Mouse (Mus musculus) activated CD4-positive, CD25-positive, alpha-beta regulatory T cell, adult 4 months (primary cell): Measurements from ENCODE around the gene Ankrd22. TPM values are rescaled to one million over a fixed set of nuclear protein-coding genes. Genes with fewer than 3 reads are reported as not detected.

Experiments
- ATAC-seq: one replicate; pipeline ENCODE4 v1.8.0; 2017
- polyA plus RNA-seq, 2 experiments: library from polyadenylated mRNA; unstranded; fragments of 100-300 nt; shearing (Covaris generic); gene quantifications; one replicate each; pipeline ENCODE4 v1.2.1; 2017

The Ankrd22 gene
- polyA plus RNA-seq, 2 experiments from 2014 or later: not detected

DNA sequence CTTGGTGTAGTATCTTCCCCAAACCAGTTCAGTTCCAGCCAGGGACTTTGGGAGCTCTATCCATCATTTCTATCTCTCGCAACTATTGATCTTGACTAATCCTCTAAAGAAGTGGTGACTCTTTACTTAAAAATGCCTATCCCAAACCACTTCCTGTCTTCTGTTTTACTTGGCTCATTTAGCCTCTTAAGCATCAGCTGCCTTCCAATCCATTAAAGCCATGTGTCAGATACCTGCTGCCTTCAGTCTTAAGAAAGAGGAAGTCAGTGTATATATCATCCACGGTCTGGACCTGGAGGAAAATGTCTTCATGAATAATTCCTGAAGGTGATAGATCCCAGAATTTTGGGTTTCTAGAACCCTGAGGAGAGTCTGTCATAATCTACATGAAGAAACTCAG lies 14.5 kb upstream of the Ankrd22 start:
- ATAC-seq: no peak

DNA sequence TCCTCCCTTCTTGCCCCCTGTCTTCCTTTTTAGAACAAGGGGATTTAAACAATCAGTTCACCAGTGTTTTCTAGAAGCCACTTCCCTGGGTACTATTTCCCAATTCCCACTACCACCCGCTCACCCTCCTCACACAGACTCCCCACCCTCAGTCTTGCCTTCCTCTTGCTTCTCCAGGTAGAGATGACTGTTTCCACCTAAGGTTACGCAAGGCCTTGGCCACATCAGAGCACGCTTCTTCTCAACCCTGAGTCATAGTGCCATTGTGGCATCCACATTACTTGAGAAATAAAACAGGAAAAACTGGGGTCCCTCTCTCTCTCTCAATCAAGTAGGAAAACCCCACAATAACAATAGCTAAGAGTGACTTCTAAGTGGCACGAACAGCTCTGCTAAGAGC lies 13.3 kb upstream of the Ankrd22 start:
- no peak for ATAC-seq

DNA sequence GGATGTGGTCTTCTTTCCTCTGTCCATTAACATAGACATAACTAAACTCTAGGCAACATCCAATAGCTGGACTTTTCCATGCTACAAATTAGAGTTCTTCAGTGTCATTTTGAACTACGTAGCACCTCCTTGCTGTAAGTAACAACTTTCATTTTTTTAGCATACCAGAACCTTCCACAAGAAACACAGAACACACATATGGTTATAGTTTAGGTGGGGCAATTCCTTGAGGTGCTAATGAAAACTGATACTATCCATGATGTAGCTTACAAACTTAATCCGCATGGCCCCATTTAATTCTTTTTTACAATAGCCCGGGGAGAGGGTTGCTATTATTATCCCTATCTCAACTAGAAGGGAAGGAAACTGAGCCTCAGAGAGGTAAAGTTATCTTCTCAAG lies 8.2 kb upstream of the Ankrd22 start:
- ATAC-seq: no peak

DNA sequence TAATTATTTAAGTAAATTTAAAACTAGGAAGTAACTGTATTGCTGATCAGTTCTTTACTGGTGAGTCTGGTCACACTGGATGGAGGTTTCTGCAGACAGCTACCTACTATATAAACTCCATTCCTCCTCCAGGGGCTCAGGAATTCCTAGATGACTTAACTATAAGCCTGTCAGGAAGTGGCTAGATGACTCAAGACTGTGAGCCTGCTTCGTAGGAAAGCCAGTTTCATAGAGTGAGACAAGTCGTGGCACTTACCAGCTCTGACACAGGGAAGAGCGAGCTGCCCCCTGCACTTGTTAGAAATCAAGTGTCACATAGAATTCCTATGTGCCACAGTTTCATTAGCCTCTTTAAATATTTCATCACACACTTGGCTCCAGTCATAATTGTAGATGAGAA lies 5.3 kb upstream of the Ankrd22 start:
- no peak for ATAC-seq

DNA sequence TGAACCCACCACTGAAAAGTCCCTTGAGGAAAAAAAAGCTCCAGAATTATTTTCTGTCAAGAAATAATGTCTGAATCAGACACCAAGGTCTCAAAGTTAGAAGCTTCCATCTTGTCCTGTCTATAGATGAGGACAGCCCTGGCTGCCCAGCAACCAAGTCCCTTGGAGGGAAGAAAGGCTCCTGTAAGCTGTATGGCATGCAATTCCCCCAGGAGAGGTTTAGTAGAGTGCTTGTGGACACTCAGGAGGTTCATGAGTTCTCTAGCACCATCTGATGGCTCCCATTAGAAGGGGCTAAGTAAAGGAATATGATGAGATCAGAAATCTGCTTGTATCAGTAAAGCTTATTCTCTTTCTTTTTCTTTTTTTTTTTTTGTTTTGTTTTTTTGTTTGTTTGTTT lies 3.3 kb upstream of the Ankrd22 start:
- ATAC-seq: no peak

DNA sequence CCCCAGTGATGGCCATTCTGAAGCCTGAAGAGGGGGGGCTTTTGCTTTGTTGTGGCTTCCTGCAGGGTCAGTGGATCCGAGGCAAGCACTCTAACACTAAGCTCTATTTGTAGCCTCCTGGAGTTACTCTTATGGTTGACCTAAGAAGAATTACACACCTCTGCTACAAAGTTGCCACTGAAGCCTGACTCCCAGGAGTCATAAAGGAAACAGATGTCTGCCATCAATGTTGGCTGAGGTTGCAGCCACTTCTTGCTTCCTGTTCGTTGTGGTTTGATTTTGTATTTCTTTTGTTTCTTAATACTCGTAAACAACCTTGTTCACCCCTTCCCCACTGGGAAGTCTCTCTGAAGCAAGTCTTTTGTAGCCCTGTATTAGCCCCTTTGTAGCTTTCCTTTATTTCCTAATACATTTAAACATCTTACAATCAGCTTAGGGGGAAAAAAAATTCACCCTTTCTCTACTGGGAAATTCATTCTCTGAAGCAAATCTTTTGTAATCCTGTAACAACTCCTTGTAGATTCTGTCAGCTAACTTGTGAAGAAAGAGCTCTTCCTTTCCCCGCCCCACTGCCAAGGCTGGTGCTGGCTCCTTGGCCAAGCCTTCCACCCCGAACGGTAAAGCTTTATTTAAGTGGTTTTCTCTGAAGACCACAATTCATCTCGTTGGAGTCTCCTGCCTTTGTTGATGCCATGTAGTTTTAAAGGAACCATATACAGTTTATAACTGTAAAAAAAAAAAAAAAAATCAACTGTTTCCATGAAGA lies 2.2 kb upstream of the Ankrd22 start:
- peak; percentile 65 for ATAC-seq

DNA sequence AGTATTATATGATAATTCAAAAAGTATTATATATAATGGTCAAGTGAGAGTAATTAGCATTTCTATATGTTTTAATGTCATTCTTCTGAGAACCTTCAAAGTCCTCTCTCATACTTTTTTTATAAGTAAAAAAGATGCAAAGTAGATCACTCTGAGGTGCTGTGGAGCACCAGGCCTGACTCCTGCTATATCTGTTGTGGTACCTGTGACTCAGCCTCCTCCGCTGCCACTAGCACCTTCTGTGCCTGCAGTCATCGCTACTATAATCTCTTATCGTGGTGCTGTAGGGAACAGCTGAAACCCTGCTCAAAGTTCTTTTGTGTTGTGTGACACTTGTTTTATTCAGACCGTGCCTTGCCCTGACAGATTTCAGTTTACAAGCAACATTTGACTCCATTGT lies 533 bp upstream of the Ankrd22 start:
- no peak for ATAC-seq

DNA sequence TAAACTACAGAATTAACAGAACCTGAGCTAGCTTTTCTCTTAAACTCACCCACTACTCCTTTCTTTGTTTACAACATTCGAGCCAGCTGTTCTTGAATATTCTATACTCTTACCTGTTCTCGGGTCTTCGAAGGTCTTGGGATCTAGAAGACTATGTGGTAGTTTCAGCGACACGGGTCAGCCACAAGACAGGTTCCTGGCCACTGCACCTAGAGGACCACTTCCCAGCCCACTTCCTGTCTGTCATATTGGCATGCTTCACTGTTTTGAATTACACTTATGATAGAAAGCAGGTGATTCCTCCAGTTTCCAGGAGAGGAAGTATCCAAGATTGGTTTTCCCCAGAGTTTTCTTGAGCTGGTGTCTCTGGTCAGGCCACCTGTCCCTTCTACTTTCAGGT lies 3.2 kb downstream of the Ankrd22 start:
- ATAC-seq: no peak

DNA sequence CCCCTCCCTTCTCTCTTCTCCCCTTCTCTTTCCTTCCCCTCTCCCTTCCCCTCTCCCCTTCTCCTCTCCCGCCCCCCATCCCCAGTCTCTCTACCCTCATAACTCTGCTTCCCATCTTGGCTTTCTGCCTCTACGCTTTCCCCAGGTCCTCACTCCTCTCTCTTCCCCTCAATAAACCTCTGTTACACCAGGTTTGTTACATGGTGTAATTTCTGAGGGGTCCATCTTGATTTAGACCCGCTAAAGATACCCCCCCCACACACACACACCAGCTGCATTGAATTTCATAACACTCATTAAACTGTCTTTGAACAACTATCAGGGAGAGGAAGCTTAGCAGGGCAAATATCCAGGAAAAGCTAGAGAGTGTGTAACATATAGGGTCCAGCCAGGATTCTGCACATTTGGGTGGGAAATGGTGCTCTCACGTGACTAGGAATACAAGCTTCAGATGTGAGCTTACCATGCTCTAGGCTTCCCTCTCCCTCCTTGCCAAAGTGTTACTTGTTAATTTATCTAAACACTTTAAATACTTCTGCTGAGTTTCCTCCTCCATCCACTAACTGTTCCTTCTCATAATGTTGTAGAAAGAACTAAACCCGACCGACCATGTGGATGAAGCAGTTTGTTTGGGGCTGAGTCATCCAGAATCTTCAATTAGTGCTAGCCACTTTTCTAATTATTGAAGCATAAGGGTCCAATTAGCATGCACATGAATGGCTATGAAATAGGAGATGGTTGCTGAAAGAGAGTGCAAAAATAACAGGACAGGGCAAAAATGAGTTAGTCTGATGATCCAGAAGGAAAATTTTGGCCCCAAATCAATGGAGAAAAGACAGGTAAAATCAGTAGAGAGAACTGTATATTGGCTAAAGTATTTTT lies 12.3 kb downstream of the Ankrd22 start:
- ATAC-seq: no peak

DNA sequence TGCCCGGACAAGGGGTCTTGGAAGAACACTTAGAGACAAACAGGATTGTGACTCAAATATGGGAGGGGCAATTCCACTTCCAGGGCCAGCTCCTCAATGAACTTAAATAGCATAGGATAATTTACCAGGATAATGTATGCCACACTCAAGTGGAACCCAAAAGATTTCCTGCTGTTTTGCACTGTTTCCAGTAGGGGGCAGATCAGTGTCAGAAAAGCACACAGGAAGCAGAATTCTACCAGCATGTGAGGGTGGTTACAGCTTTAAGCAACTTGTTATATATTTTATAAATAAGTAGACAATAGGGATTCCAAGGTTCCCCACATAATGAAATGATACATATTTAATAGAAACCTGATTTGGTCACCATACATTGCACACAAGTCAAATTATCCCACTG lies 13.9 kb downstream of the Ankrd22 start:
- ATAC-seq: peak; percentile 78

DNA sequence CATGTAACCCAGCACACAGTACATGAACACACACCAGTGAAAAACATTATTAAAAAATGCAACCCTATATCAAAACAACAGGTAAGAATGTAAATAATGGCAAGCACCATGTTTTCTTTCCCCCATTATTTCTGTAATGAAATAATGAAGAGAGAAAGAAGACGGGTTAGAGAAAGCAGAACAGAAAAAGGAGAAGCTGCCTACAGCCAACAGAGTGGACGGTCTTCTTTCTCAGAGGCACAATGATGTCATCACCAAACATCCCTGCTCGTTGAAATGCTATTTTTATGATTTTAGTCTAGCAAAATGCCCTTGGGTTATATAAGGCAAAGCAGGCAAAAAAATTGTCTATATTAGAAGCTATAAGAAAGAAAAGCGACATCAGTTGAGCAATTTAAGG lies 17.4 kb downstream of the Ankrd22 start:
- no peak for ATAC-seq

DNA sequence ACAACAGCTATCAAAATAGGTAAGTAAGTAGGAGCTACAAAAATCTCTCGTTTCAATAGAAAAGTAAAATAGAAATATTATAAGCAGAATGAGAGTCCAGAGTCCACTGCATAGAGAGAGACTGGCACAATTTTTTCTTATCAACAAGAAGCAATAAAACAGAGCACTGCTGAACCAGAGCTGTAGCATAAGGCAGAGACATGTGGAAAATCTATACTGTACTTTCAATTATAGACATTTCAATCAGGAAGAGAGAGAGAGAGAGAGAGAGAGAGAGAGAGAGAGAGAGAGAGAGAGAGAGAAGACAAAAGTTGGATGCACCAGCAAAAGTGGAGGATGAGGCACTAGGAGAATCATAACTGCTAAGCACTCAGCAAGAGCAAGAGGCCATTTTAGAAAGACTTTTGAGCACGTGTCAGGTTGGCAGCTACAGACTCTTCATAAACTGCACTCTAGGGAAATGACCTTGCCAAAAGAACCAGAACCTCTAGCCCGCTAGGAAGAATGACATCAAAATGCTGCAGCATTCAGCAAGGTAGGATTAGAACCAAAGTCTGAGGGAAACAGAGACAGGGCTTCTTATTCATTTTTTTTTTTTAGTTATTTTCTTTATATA lies 26.3 kb downstream of the Ankrd22 start:
- no peak for ATAC-seq

DNA sequence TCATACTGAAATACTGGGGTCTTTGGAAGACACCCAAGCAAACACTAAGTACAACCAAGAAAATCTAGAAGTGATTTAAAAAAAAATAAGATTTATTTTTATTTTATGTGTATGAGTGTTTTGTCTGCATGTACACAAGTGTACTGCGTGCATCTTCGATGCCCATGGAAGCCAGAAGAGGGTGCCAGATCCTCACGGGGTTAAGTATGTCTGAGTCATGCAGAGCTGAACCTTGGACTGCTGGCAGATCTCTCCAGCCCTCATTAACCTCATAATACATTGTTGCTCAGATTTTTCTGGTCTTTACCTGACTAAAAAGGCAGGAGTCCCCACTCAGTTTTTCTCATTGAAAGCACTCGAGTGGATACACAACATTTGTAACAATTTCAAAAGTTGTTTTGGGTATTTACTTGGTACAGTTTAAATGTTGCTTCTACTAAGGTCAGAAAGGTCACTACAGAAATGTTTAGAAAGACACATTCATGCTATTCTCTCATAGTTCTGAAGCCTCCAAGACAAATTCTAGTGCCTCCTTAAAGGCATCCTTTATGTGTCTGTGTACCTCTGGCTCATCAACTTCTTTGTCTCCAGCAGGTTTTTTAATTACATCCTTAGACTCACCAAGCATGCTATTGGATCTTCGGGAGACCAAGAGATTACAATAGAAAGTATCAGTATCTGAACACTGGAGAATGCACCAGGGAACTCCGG lies 27.0 kb downstream of the Ankrd22 start:
- ATAC-seq: no peak

DNA sequence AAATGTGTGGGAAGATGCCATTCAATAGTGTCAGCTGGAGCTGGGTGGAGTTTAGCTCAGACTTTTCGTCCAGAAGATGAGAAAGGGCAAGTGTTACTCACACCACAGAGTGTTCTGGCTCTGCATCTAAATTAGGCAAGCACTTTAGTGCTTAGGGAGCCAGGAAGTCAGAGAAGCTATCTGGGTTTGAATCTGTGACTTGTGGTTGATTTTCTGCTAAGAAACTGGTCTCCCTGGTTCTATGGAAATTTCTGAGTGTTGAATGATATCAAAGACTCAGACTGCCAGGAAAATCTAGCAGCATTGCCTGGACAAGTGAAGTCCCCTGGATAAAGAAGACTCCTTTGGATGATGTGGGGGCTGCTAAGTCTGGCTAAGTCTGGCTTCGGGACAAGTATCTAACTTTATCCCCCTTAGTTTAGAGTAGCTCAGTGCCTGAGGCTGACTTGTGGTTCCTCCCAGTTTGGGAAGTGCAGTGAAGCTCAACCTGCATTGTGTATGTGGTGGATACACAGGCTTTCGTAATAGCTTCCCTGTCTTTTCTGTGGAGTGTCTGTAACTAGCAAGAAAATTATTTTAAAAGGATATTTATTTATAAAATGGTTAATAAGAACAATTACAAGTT lies 45.6 kb downstream of the Ankrd22 start:
- ATAC-seq: peak; percentile 57

DNA sequence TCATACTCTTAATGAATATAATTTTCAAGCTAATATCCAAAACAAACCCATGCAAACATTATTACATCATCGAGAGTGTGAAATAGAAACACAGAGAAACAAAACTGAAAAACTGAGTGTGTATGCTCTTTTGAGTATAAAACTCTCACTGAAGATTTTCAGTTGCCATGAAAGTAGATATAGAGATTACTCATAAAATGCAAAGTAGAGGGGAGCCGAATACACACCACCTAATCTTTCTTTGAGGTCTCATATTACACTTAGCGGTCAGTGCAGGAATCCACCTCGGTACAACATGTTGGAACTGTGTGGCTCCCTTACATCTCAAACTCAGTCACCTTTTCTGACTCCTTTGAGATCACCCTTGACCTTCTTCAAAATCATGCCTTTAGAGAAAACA lies 46.2 kb downstream of the Ankrd22 start:
- ATAC-seq: no peak

DNA sequence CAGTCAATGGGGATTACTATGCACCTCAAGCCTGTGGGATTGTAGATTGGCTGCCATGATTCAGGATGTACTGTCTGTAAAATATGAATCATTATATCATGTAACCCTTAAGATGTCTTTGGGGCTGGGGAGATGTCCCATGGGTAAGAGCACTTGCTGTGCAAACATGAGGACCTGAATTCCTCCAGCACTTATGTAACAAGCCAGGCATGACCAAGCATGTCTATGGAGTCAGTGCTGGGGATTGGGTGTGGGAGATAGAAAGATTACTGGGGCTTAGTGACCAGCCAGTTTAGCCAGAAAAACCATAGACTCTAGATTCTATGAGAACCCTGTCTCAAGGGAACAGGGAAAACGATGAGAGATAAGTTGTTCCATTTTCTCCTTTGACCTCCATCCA lies 46.8 kb downstream of the Ankrd22 start:
- ATAC-seq: no peak

DNA sequence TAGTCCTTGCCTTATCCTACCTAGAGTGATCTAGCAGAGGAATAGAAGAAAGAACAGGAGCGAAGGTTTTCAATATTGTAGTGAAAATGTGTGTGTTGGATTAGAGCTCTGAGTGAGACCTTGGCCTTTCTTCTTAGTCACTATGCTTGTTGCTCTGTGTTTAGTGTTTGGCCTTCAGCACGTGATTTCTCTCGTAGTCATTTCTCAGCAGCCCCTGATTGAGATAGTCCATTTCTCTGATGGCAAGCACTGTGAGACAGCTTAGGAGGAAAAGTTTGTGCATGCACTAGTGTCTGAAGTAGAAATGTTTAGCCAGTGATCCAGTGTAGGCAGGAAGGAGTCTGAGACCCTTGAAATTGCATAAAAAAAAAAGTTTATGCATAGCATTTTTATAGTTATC lies 61.0 kb downstream of the Ankrd22 start:
- no peak for ATAC-seq

DNA sequence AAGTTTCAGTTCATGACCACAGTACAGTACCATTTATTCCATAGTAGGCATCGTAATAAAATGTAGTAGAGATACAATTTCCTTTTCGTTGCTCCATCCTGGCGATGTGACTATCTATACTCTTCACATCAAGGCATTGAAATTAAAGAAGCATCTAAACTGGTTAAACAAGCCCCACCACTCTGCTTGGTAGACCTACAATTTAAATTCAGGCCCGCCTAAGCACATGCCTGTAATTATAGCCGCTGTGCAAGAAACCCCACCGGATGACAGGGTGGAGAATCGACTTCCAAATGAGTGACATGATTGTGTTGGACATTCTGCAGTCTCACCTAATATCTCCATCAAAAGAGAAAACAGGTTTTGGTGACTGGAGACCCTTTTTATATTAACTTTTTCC lies 64.0 kb downstream of the Ankrd22 start:
- no peak for ATAC-seq

DNA sequence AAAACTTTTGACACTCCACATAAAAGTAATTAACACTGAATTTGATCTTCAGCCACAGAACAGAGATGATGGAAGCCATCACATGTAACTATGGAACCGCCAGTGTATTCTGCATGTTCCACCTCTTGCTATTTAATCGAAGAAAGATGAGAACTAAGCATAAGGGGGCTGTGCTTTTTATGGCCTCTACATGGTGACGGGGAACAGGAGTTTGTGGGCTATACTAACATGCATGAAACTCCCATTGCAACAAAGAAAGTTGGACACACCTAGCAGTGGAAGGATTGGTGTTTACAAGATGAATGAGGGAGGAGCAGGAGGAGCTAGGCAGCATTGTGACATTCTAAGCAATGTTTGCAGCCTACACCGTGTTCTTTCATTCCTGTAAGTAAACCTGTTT lies 65.2 kb downstream of the Ankrd22 start, which contains the start of gene Lipm:
Gene Lipm (plus strand): TSS at position 301 of the 400 bp plus-strand sequence.
- no peak for ATAC-seq

DNA sequence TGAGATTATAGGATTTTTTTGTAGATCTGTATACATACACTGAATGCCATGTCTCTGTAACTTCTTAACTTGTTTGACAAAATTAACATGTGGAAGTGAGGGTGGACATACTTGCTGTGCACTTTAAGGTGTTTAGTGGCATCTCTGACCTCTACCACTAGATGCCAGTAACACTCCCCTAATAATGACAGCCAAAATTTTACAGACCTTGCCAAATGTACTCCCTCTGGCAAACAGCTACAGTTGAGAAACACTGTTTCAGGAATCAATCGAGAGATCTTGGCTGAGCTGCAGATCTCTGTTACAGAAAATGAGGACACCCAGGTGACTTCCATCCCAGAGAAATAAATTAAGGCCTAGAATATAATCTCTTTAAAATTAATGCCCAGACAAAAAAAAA lies 69.6 kb downstream of the Ankrd22 start:
- ATAC-seq: no peak

DNA sequence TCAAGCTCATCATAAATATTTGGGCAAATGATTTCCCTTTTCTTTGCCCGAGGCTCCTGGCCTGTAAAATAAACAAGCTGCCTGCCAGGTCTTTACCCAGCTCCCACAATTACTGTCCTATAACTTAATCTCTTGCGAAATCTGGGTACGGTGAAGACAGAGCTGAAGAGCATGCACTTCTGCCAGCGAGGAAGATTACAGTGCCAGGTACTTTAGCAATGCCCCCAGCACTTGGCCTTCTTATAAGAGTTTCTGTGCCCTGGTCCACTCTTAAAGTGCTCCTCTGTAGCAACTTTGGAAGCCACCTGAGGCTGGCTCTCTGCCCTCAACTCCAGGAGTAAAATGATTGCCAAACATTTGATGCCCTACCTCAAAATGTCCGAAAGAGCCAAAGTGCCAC lies 70.5 kb downstream of the Ankrd22 start:
- ATAC-seq: no peak

DNA sequence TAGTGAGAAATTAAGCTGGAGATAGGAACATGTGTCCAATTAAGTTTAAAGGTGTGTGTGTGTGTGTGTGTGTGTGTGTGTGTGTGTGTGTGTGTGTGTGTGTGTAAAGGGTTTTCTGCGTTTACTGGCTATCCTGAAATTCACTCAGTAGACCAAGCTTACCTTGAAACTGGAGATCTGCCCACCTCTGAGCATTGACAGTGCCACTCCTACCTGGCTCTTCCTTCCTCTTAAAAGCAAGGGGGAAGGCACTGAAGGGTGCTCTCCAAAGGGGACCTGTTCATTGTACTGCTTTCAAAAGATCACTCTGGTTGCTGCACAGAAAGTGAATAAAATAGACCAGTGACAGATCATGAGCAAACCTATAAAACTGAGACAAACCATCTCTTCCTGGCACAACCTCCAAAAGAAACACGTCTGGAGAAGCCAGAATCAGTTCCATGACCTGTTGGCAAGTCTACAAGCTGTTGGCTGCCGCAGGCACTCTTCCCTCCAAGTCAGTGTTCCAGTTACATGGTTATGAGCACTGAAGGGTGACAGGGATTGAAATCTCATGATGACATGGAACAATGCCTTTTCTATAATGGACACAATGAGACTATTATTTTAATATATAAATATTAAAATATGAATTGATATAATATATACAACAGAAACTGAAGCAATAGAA lies 76.7 kb downstream of the Ankrd22 start:
- no peak for ATAC-seq
